Mouse (Mus musculus): ENCODE data around the gene Dxo. TPM values are rescaled to one million over a fixed set of nuclear protein-coding genes. Genes with fewer than 3 reads are reported as not detected.

The Dxo gene
- polyA plus RNA-seq, 1 experiment, result 25.7 TPM

DNA sequence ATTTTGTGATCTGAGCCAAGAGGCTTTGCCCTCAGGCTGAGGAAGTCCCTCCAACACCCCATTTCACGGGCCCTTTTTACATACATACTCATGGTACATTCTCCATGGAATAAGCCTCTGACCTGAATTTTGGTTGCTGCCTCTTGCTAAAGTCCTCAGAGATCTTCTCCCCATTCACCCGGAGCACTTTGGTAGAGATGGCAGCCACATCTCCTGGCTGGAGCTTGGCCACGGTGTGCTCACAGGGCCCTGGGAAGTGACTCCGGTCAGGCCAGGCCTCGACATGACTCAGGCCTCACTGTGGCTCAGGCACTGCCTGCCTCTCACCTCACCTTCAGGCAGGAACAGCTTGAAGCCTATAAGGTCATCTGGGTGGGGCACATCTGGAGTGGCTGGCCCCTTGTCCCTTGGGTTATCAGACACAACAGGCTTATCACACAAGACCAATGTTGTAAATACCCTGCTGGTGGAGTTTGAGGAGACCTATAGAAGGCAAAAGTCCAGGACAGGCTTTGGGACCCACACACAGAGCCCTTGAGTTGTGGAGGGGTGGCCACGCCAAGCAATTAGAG, 4.0 kb downstream of the Dxo start:
- H3ac ChIP-seq (ENCODE audit: control insufficient read depth, insufficient read length), result no peak overlapping the region
- peaks cover 5% of the 10 kb centered on the region for H3K36me3 ChIP-seq (ENCODE audit: control insufficient read depth, insufficient read depth)
- H3K4me2 ChIP-seq (ENCODE audit: low read depth), result no peak overlapping the region

DNA sequence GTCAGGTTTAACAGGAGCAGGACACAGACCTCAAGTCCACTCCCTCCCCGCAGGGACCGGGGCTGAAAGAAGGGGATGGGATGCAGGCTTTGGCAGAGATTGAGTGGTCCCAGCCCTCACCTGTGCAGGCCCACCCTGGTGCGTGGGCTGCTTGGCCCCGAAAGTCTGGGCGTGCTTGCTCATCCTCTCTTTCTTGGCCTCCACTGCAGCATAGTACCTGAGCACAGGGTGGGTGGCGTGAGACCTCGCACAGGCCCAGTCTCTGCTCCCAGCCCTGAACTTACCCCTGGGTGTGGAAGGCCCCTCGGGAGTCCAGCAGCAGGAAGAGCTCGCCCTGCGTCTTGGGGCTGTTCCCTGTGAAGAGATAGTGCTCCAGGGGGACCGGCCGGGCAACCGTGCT, 8.1 kb downstream of the Dxo start:
- peaks cover 10% of the 10 kb centered on the region for H3K36me3 ChIP-seq (ENCODE audit: control insufficient read depth, insufficient read depth)
- H3K4me3 ChIP-seq, result no peak overlapping the region
- H3K79me2 ChIP-seq (ENCODE audit: control insufficient read depth, insufficient read depth), result no peaks in the 10 kb centered on the region
- H3K4me2 ChIP-seq (ENCODE audit: low read depth), result no peak overlapping the region
- H3K27me3 ChIP-seq (ENCODE audit: control insufficient read depth, insufficient read depth, insufficient read length), result no peaks in the 10 kb centered on the region
- no peak overlapping the region for H3ac ChIP-seq (ENCODE audit: control insufficient read depth, insufficient read length)
- no peak for TF ChIP-seq USF1 (IDR thresholded peaks at IDR 0.05; ENCODE audit: low read depth)
- TF ChIP-seq POLR2AphosphoS2 (IDR thresholded peaks at IDR 0.05; ENCODE audit: insufficient read length, low read depth), result no peak
- no peak for TF ChIP-seq SRF (IDR thresholded peaks at IDR 0.05; ENCODE audit: control insufficient read depth, insufficient read length, low read depth)
- no peak for TF ChIP-seq MYOD1 (IDR thresholded peaks at IDR 0.05; ENCODE audit: control insufficient read depth in 1 of 3, insufficient read length in 2 of 3, low read depth in 2 of 3)

More for the DNA sequence above, 4.0 kb downstream of the Dxo start:
- TF ChIP-seq POLR2AphosphoS2 (IDR thresholded peaks at IDR 0.05; ENCODE audit: insufficient read length, low read depth), result peak; percentile 26
- TF ChIP-seq E2F4 (IDR thresholded peaks at IDR 0.05; ENCODE audit: insufficient read depth), result no peak
- Histone ChIP-seq H3K79me2 (ENCODE audit: control insufficient read depth, insufficient read depth) (peaks cover 17% of the 10 kb centered on the region), H3K4me3 (no peak overlapping the region), H3K27me3 (ENCODE audit: control insufficient read depth, insufficient read depth, insufficient read length) (no peaks in the 10 kb centered on the region)

DNA sequence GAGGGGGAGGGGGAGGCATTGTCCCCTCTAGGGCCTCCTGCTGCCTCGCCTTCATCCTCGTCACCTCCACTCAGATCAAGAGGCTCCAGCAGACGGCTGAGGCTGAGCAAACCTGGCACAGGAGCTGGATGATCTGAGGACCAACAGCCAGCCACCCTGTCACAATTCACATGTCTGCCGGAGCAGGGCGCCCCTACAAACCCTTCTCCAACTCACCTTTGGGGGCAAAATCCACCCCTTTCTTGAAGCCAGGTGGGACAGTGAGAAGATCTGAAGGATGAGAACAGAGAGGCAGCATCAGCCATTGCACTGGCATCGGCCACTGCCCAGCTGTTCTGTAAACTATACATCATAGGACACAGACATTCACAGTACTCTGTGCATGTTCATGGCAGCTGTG, 10.4 kb downstream of the Dxo start:
- H3K79me2 ChIP-seq (ENCODE audit: control insufficient read depth, insufficient read depth), result peaks cover 12% of the 10 kb centered on the region
- H3K27me3 ChIP-seq (ENCODE audit: control insufficient read depth, insufficient read depth, insufficient read length), result no peaks in the 10 kb centered on the region
- H3K4me2 ChIP-seq (ENCODE audit: low read depth), result no peak overlapping the region
- peaks cover 5% of the 10 kb centered on the region for H3K36me3 ChIP-seq (ENCODE audit: control insufficient read depth, insufficient read depth)
- no peak overlapping the region for H3K4me3 ChIP-seq
- TF ChIP-seq USF1 (IDR thresholded peaks at IDR 0.05; ENCODE audit: low read depth), result no peak
- no peak for TF ChIP-seq E2F4 (IDR thresholded peaks at IDR 0.05; ENCODE audit: insufficient read depth)
- TF ChIP-seq POLR2AphosphoS2 (IDR thresholded peaks at IDR 0.05; ENCODE audit: insufficient read length, low read depth), result no peak
- no peak for TF ChIP-seq MYOD1 (IDR thresholded peaks at IDR 0.05; ENCODE audit: control insufficient read depth in 1 of 3, insufficient read length in 2 of 3, low read depth in 2 of 3)
- no peak for TF ChIP-seq TCF3 (IDR thresholded peaks at IDR 0.05; ENCODE audit: insufficient read length, low read depth)
- TF ChIP-seq MYOG (IDR thresholded peaks at IDR 0.05; ENCODE audit: control insufficient read depth in 1 of 3, insufficient read depth in 1 of 3, insufficient read length in 2 of 3, low read depth in 2 of 3), result no peak
- TF ChIP-seq POLR2A (IDR thresholded peaks at IDR 0.05; ENCODE audit: insufficient read length, low read depth), result no peak
- TF ChIP-seq SRF (IDR thresholded peaks at IDR 0.05; ENCODE audit: control insufficient read depth, insufficient read length, low read depth), result no peak
- TF ChIP-seq CEBPB (IDR thresholded peaks at IDR 0.05; ENCODE audit: insufficient read depth, poor library complexity, severe bottlenecking), result no peak
- no peak for TF ChIP-seq TCF12 (IDR thresholded peaks at IDR 0.05; ENCODE audit: insufficient read depth, poor library complexity, severe bottlenecking)
- TF ChIP-seq REST (IDR thresholded peaks at IDR 0.05; ENCODE audit: insufficient read depth, insufficient read length), result no peak
- no peak for TF ChIP-seq MAX (IDR thresholded peaks at IDR 0.05; ENCODE audit: low read depth)
- H3ac ChIP-seq (ENCODE audit: control insufficient read depth, insufficient read length), result no peak overlapping the region

DNA sequence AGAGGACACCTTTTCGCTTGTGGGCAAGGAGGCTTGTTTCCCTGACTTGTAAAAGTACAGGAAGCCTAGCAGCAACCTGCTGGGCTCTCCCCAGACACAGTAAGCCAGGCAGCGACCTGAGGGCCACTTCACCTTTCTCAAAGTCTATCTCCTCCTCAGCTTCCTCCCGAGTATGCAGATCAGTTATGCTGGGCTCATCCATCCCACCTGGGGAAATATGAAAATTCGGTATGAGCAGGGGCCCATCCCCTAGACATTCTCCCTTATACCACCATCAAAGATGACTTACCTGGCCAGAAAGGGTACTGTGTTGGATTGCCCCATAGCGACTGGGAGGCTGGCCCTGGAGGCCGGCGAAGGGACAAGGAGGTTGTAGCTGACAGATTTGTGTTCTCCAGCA, 10.8 kb downstream of the Dxo start:
- Histone ChIP-seq H3K4me2 (ENCODE audit: low read depth) (no peak overlapping the region), H3ac (ENCODE audit: control insufficient read depth, insufficient read length) (no peak overlapping the region), H3K36me3 (ENCODE audit: control insufficient read depth, insufficient read depth) (peaks cover 5% of the 10 kb centered on the region), H3K27me3 (ENCODE audit: control insufficient read depth, insufficient read depth, insufficient read length) (no peaks in the 10 kb centered on the region), H3K79me2 (ENCODE audit: control insufficient read depth, insufficient read depth) (peaks cover 12% of the 10 kb centered on the region), H3K4me3 (no peak overlapping the region)
- TF ChIP-seq POLR2A (IDR thresholded peaks at IDR 0.05; ENCODE audit: insufficient read length, low read depth) (no peak), POLR2AphosphoS2 (IDR thresholded peaks at IDR 0.05; ENCODE audit: insufficient read length, low read depth) (no peak), TCF12 (IDR thresholded peaks at IDR 0.05; ENCODE audit: insufficient read depth, poor library complexity, severe bottlenecking) (no peak), SRF (IDR thresholded peaks at IDR 0.05; ENCODE audit: control insufficient read depth, insufficient read length, low read depth) (no peak), USF1 (IDR thresholded peaks at IDR 0.05; ENCODE audit: low read depth) (no peak), MYOG (IDR thresholded peaks at IDR 0.05; ENCODE audit: control insufficient read depth in 1 of 3, insufficient read depth in 1 of 3, insufficient read length in 2 of 3, low read depth in 2 of 3) (no peak), MYOD1 (IDR thresholded peaks at IDR 0.05; ENCODE audit: control insufficient read depth in 1 of 3, insufficient read length in 2 of 3, low read depth in 2 of 3) (no peak), CEBPB (IDR thresholded peaks at IDR 0.05; ENCODE audit: insufficient read depth, poor library complexity, severe bottlenecking) (no peak), MAX (IDR thresholded peaks at IDR 0.05; ENCODE audit: low read depth) (no peak), REST (IDR thresholded peaks at IDR 0.05; ENCODE audit: insufficient read depth, insufficient read length) (no peak)

DNA sequence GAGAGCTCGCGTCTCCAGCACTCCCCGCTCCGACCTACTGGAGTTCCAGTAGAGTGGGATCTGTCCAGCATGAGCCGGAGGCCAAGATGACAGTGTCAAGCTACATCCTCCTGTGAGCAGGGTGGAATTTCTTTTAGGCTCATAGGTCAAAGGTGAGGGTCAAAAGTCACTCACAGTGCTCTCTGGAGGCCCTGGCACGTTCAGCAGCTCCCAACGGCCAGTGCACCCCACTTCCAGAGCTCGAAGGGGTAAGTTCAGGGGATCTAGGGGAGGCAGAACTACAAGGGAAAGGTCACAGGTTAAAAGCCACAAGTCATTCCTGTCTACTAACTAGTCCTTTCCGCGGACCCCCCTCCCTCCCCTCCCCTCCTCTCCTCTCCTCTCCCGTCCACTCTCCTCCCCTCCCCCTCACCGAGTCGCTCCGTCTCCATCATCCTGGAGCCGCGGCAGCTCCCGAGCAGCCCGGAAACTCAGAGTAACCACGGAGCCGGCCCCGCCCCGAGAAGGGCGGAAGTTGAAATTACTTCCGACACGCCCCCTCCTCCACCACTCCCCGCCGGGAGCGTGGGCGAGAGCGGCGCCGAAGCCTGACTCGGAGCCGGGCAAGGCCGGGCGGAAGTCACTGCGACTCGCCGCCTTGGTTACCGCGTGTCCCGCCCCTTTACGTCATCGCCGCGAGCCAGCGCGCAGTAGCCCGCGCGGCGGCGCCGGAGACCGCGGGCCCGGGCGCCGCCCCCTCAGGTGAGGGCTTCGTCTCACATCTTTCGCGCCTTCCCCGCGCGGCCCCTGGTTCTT, 13.1 kb downstream of the Dxo start, which contains the start of the genes Skiv2l and Nelfe:
Skiv2l (minus strand) TSS at position 489 of the 795 bp plus-strand sequence.
Nelfe (plus strand) TSS at position 670 of the 795 bp plus-strand sequence.
- Histone ChIP-seq H3K27me3 (ENCODE audit: control insufficient read depth, insufficient read depth, insufficient read length) (no peaks in the 10 kb centered on the region), H3K4me3 (peak within 1 kb of the TSS; percentile 79), H3ac (ENCODE audit: control insufficient read depth, insufficient read length) (peak within 1 kb of the TSS; percentile 17), H3K4me2 (ENCODE audit: low read depth) (peak within 1 kb of the TSS; percentile 91), H3K79me2 (ENCODE audit: control insufficient read depth, insufficient read depth) (peaks cover 12% of the 10 kb centered on the region), H3K36me3 (ENCODE audit: control insufficient read depth, insufficient read depth) (peaks cover 5% of the 10 kb centered on the region)
- TF ChIP-seq SRF (IDR thresholded peaks at IDR 0.05; ENCODE audit: control insufficient read depth, insufficient read length, low read depth) (peak; percentile 87), E2F4 (IDR thresholded peaks at IDR 0.05; ENCODE audit: insufficient read depth) (peak; percentile 29), USF1 (IDR thresholded peaks at IDR 0.05; ENCODE audit: low read depth) (no peak), POLR2A (IDR thresholded peaks at IDR 0.05; ENCODE audit: insufficient read length, low read depth) (peak; percentile 58), MAX (IDR thresholded peaks at IDR 0.05; ENCODE audit: low read depth) (no peak), TCF12 (IDR thresholded peaks at IDR 0.05; ENCODE audit: insufficient read depth, poor library complexity, severe bottlenecking) (no peak), CEBPB (IDR thresholded peaks at IDR 0.05; ENCODE audit: insufficient read depth, poor library complexity, severe bottlenecking) (no peak), MYOG (IDR thresholded peaks at IDR 0.05; ENCODE audit: control insufficient read depth in 1 of 3, insufficient read depth in 1 of 3, insufficient read length in 2 of 3, low read depth in 2 of 3) (peak in 1 of 3 experiments; percentile 3), TCF3 (IDR thresholded peaks at IDR 0.05; ENCODE audit: insufficient read length, low read depth) (no peak), REST (IDR thresholded peaks at IDR 0.05; ENCODE audit: insufficient read depth, insufficient read length) (peak; percentile 38), POLR2AphosphoS2 (IDR thresholded peaks at IDR 0.05; ENCODE audit: insufficient read length, low read depth) (no peak), MYOD1 (IDR thresholded peaks at IDR 0.05; ENCODE audit: control insufficient read depth in 1 of 3, insufficient read length in 2 of 3, low read depth in 2 of 3) (peak in 1 of 3 experiments; percentile 26)
